Mouse (Mus musculus): ENCODE measurements around the gene Syne2.

GRCm38 (mm10) chr12:75784271-75784751 is 33.6 kb upstream of the Syne2 start:
- no peak for TF ChIP-seq CTCF (IDR thresholded peaks at IDR 0.05; ENCODE audit: insufficient read depth, low read length)
- no peak for TF ChIP-seq POLR2A (IDR thresholded peaks at IDR 0.05; ENCODE audit: borderline replicate concordance, extremely low read depth, low read depth, low read length)
